Mouse (Mus musculus) ES-Bruce4 (cell line): ENCODE data around the gene Gm10553.
"Not testable (repeated sequence)": the region's sequence is repeated elsewhere in the genome, so short reads cannot be mapped to it uniquely, and the experiment has no call there.

Experiments
- CTCF ChIP-seq: IDR thresholded peaks from one replicate; pipeline ENCODE4 v1.8.1; 2011; ENCODE audit warnings: low read depth, low read length
- EP300 ChIP-seq: IDR thresholded peaks from 2 replicates; pipeline ENCODE4 v1.6.1; 2011; ENCODE audit warnings: low read depth, low read length; ENCODE audit not compliant: insufficient read depth
- POLR2A ChIP-seq: IDR thresholded peaks from one replicate; pipeline ENCODE4 v1.8.1; 2011; ENCODE audit warnings: low read length; ENCODE audit not compliant: insufficient read depth

DNA sequence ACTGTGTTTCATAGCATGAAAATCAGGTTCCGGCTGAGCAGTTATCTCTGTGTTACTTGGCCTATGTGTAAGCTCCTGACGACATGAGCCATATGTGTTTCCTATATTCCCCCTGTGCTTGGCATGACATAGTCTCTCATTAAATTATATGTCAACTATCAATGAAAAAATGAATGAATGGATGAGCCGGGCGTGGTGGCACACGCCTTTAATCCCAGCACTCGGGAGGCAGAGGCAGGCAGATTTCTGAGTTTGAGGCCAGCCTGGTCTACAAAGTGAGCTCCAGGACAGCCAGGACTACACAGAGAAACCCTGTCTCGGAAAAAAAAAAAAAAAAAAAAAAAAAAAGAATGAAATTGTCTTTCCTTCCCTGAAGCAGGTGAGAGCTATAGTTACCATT, 883 bp upstream of the Gm10553 start:
- not testable (repeated sequence) for TF ChIP-seq CTCF, POLR2A, EP300
